1 mouse cellular context compared by ENCODE assay signal in the genomic region with DNA sequence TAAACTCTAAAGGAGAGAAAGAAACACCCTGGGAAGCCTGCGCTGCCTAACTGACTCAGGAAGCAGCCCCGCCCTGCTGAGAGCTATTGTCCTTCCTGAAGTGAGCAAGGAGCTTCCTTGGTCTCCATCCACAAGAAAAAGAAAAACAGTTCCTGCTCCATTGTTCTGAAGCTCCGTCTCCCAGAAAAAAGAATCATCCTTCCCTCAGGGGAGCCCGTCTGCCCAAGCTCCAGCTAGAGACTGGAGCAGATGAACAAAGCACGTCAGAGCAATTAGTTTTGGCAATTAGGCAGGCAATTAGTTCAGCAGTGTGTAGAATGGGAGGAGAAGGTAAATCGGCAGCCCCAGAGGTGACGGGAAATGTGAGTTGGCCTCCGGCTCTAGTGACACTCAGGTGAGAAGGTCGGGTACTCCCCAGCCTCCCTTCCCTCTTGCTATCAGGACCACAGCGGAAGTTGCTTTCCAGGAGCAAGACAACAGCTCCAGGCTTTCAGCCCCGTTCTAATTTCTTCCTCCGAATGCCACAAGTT.
TF ChIP-seq lines count a peak whose summit lies in the region.

No protein-coding gene starts in this region.

TF ChIP-seq in MEL, 35 proteins besides CTCF, POLR2A, EP300 and RAD21 (continued from another document):
- no peak for TF ChIP-seq BHLHE40 (IDR thresholded peaks at IDR 0.05; ENCODE audit: borderline replicate concordance, low read depth, low read length)
- no peak for TF ChIP-seq MAFK (IDR thresholded peaks at IDR 0.05; ENCODE audit: borderline replicate concordance, low read depth, low read length)
- no peak for TF ChIP-seq RCOR1 (IDR thresholded peaks at IDR 0.05; ENCODE audit: low read depth, low read length)
- TF ChIP-seq NRF1 (IDR thresholded peaks at IDR 0.05; ENCODE audit: insufficient read depth, low read depth, low read length, poor library complexity, severe bottlenecking): no peak
- TF ChIP-seq MYC (IDR thresholded peaks at IDR 0.05; ENCODE audit: low read depth, low read length): no peak
- TF ChIP-seq SMC3 (IDR thresholded peaks at IDR 0.05; ENCODE audit: low read depth, low read length): no peak
- no peak for TF ChIP-seq ZKSCAN1 (IDR thresholded peaks at IDR 0.05; ENCODE audit: low read depth, low read length)
- no peak for TF ChIP-seq GABPA (IDR thresholded peaks at IDR 0.05; ENCODE audit: low read depth, low read length)
- TF ChIP-seq POLR2AphosphoS2 (IDR thresholded peaks at IDR 0.05; ENCODE audit: low read length): no peak
- TF ChIP-seq NELFE (IDR thresholded peaks at IDR 0.05; ENCODE audit: low read depth, low read length): no peak; the same call in 1 of the 2 replicates
- TF ChIP-seq JUND (IDR thresholded peaks at IDR 0.05; ENCODE audit: low read depth, low read length): no peak
- TF ChIP-seq ETS1 (IDR thresholded peaks at IDR 0.05; ENCODE audit: low read depth, low read length): no peak
- TF ChIP-seq POLR2AphosphoS5 (IDR thresholded peaks at IDR 0.05; ENCODE audit: borderline replicate concordance, low read depth, low read length): no peak
- no peak for TF ChIP-seq MAX (IDR thresholded peaks at IDR 0.05; ENCODE audit: low read length)
- no peak for TF ChIP-seq MXI1 (IDR thresholded peaks at IDR 0.05; ENCODE audit: low read depth, low read length)
- no peak for TF ChIP-seq KAT2A (conservative IDR thresholded peaks at IDR 0.05; ENCODE audit: low read depth, low read length)
- TF ChIP-seq MEF2A (IDR thresholded peaks at IDR 0.05; ENCODE audit: extremely low read depth, insufficient replicate concordance, low read depth, low read length, poor library complexity, severe bottlenecking): no peak
- TF ChIP-seq MYB (IDR thresholded peaks at IDR 0.05; ENCODE audit: low read depth, low read length): no peak
- TF ChIP-seq GATA1 (IDR thresholded peaks at IDR 0.05; ENCODE audit: low read depth, low read length): no peak
- 0 out of 2 replicates have a peak, but pooled peaks have one; percentile 17 for TF ChIP-seq TCF12 (IDR thresholded peaks at IDR 0.05; ENCODE audit: low read depth, low read length)
- no peak for TF ChIP-seq CHD2 (IDR thresholded peaks at IDR 0.05; ENCODE audit: low read length)
